Mouse (Mus musculus): ENCODE data around the gene Gpr88. TPM values are rescaled to one million over a fixed set of nuclear protein-coding genes. Genes with fewer than 3 reads are reported as not detected.

Gene Gpr88
- total RNA-seq, 2 experiments from 2014 or later: 27.9 to 31.8 TPM

- intact Hi-C loops (cut with DNase I): no loop called here
- no peak for DNase-seq
Measured at GRCm38 (mm10) chr3:116205346-116206219, 47.7 kb downstream of the Gpr88 start.

GRCm38 (mm10) chr3:116204643-116205042 is 48.7 kb downstream of the Gpr88 start:
- DNase-seq: no peak
- intact Hi-C loops (cut with DNase I): no loop called here

- DNase-seq: no peak
- intact Hi-C loops (cut with DNase I): no loop called here
Measured at GRCm38 (mm10) chr3:116203942-116204341, 49.4 kb downstream of the Gpr88 start.

- no peak for DNase-seq
- intact Hi-C loops (cut with DNase I): no loop called here
Measured at GRCm38 (mm10) chr3:116200060-116200459, 53.2 kb downstream of the Gpr88 start.

Other genes starting within 250 kb of the Gpr88 start
- gene Slc30a7, start 246.1 kb downstream of the Gpr88 start, total RNA-seq (2021): 10 to 100 TPM; 37.5 to 45.8 TPM
- gene Extl2, start 246.0 kb downstream of the Gpr88 start, total RNA-seq (2021): 10 to 100 TPM; 31.9 to 35.2 TPM
- gene Vcam1, start 123.8 kb downstream of the Gpr88 start, total RNA-seq (2021): 10 to 100 TPM; 27.9 to 29.8 TPM
- gene Cdc14a, start 170.5 kb upstream of the Gpr88 start, total RNA-seq (2021): 1 to 10 TPM; 3.6 to 4.9 TPM